Mouse (Mus musculus) hindbrain, embryonic 13.5 days (tissue): ENCODE results near the gene Sgpp2. TPM values are rescaled to one million over a fixed set of nuclear protein-coding genes. Genes with fewer than 3 reads are reported as not detected.
A peak's percentile ranks its signal among the peaks of the same experiment; 100 is the strongest.

ENCODE experiments used
- ATAC-seq: fragments of 200-750 bp; cut with Nextera tagmentation; 2 replicates; pipeline ENCODE4 v1.8.0; 2017; ENCODE audit warnings: moderate TSS enrichment; ENCODE audit not compliant: low FRiP score
- H3K27ac ChIP-seq: fragments of 300-500 bp; sonication (generic); 2 replicates; pipeline ENCODE4 v1.5.1; 2015; ENCODE audit warnings: inconsistent platforms, mild to moderate bottlenecking, moderate library complexity
- H3K27me3 ChIP-seq: fragments of 300-500 bp; sonication (generic); 2 replicates; pipeline ENCODE4 v1.6.1; 2015; ENCODE audit warnings: mild to moderate bottlenecking, inconsistent platforms
- H3K36me3 ChIP-seq: fragments of 300-500 bp; sonication (generic); 2 replicates; pipeline ENCODE4 v1.6.1; 2015; ENCODE audit warnings: mild to moderate bottlenecking, inconsistent platforms
- H3K4me1 ChIP-seq: fragments of 300-500 bp; sonication (generic); replicated peaks from 2 replicates; pipeline ENCODE4 v1.6.1; 2015; ENCODE audit warnings: inconsistent platforms
- H3K4me2 ChIP-seq: fragments of 300-500 bp; sonication (generic); 2 replicates; pipeline ENCODE4 v1.6.1; 2015; ENCODE audit warnings: inconsistent platforms, mild to moderate bottlenecking, moderate library complexity
- H3K4me3 ChIP-seq: fragments of 300-500 bp; sonication (generic); 2 replicates; pipeline ENCODE4 v1.5.1; 2015; ENCODE audit warnings: mild to moderate bottlenecking, inconsistent platforms
- H3K9ac ChIP-seq: fragments of 300-500 bp; sonication (generic); 2 replicates; pipeline ENCODE4 v1.6.1; 2015; ENCODE audit warnings: mild to moderate bottlenecking, inconsistent platforms
- H3K9me3 ChIP-seq: fragments of 300-500 bp; sonication (generic); 2 replicates; pipeline ENCODE4 v1.6.1; 2016; ENCODE audit warnings: inconsistent platforms
- WGBS: fragments of 180-500 bp; shearing (Covaris S2); methylation state at CpG from one replicate; pipeline ENCODE4 v1.1.7; 2015; 5-methylcytosine and 5-hydroxymethylcytosine counted together
- polyA plus RNA-seq: library from polyadenylated mRNA; unstranded; fragments of >200 nt; fragmentation: Nextera tagmentation; extraction: Ambion mirVana; gene quantifications from 2 replicates; pipeline ENCODE4 v1.2.1, GENCODE M21; 2015

Gene Sgpp2
- polyA plus RNA-seq, 1 experiment from 2014 or later: 1.2 TPM

DNA sequence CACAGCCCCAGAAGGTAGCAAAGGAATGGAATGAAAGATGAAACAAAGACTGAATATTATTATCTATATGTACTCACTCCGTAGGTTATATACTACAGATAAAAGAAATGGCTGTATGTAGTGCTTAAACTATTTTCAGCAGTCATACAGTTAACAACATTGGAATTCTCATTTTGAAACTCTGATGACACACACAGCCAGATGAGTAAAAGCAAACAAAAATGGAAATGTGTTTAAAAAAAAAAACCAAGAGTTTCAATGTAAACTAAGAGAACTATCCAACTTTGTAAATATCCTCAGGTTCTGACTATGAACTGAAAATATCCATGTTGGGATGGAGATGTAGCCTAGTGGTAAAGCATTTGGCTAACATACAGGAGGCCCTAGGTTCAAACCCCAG, 126.3 kb downstream of the Sgpp2 start:
- peaks cover 21% of the 10 kb centered on the region for H3K36me3 ChIP-seq
- no peak for ATAC-seq
- 98% methylated on average over 1 of the region's 1 CpGs for WGBS
- H3K9me3 ChIP-seq: no peaks in the 10 kb centered on the region
- H3K4me2 ChIP-seq: no peak overlapping the region
- no peak overlapping the region for H3K4me3 ChIP-seq
- H3K27ac ChIP-seq: no peak overlapping the region
- no peak overlapping the region for H3K9ac ChIP-seq
- H3K27me3 ChIP-seq: no peaks in the 10 kb centered on the region
- no peaks in the 10 kb centered on the region for H3K4me1 ChIP-seq

- H3K27me3 ChIP-seq: no peaks in the 10 kb centered on the region
- no peaks in the 10 kb centered on the region for H3K4me1 ChIP-seq
- no peak overlapping the region for H3K4me2 ChIP-seq
- WGBS: 82% methylated on average over 3 of the region's 3 CpGs
- no peaks in the 10 kb centered on the region for H3K9me3 ChIP-seq
- no peak overlapping the region for H3K27ac ChIP-seq
- no peak overlapping the region for H3K4me3 ChIP-seq
- no peak overlapping the region for H3K9ac ChIP-seq
- ATAC-seq: no peak
- peaks cover 23% of the 10 kb centered on the region for H3K36me3 ChIP-seq
Observed at GRCm38 (mm10) chr1:78437150-78437549, 127.0 kb downstream of the Sgpp2 start.

GRCm38 (mm10) chr1:78440716-78441115, 130.6 kb downstream of the Sgpp2 start:
- Histone ChIP-seq H3K9me3 (no peaks in the 10 kb centered on the region), H3K36me3 (peaks cover 38% of the 10 kb centered on the region), H3K9ac (no peak overlapping the region), H3K4me3 (no peak overlapping the region), H3K4me1 (no peaks in the 10 kb centered on the region), H3K27me3 (no peaks in the 10 kb centered on the region), H3K4me2 (no peak overlapping the region), H3K27ac (no peak overlapping the region)
- ATAC-seq: no peak
- 94% methylated on average over 8 of the region's 8 CpGs for WGBS

DNA sequence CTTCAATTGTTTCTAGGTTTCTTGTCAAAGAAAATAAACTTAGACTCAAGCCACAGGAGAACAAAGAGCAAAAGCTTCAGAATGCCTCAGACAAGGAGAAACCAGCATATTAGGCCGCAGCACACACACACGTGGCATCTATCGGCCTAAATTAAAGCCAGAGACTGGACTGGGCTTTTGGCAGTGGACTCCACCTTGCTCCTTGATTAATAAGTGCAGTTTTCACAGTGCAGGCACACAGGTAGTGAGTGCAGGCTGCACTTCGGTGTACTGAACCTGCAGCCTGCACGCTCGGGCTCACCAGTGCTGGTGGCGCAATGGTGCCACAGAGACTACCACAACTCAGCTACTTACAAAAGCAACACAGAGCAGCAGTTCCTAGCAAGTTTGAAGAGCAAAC, 132.9 kb downstream of the Sgpp2 start:
- no peaks in the 10 kb centered on the region for H3K27me3 ChIP-seq
- no peaks in the 10 kb centered on the region for H3K4me1 ChIP-seq
- H3K9ac ChIP-seq: no peak overlapping the region
- H3K4me3 ChIP-seq: no peak overlapping the region
- WGBS: 95% methylated on average over 7 of the region's 7 CpGs
- peaks cover 44% of the 10 kb centered on the region for H3K36me3 ChIP-seq
- H3K4me2 ChIP-seq: no peak overlapping the region
- H3K9me3 ChIP-seq: no peaks in the 10 kb centered on the region
- H3K27ac ChIP-seq: no peak overlapping the region
- no peak for ATAC-seq

- 89% methylated on average over 8 of the region's 8 CpGs for WGBS
- no peak for ATAC-seq
- no peaks in the 10 kb centered on the region for H3K27me3 ChIP-seq
- H3K4me1 ChIP-seq: no peaks in the 10 kb centered on the region
- H3K4me3 ChIP-seq: no peak overlapping the region
- H3K27ac ChIP-seq: no peak overlapping the region
- no peak overlapping the region for H3K9ac ChIP-seq
- no peak overlapping the region for H3K4me2 ChIP-seq
- no peaks in the 10 kb centered on the region for H3K9me3 ChIP-seq
- H3K36me3 ChIP-seq: peaks cover 49% of the 10 kb centered on the region
Observed at GRCm38 (mm10) chr1:78446232-78446631, 136.1 kb downstream of the Sgpp2 start.

DNA sequence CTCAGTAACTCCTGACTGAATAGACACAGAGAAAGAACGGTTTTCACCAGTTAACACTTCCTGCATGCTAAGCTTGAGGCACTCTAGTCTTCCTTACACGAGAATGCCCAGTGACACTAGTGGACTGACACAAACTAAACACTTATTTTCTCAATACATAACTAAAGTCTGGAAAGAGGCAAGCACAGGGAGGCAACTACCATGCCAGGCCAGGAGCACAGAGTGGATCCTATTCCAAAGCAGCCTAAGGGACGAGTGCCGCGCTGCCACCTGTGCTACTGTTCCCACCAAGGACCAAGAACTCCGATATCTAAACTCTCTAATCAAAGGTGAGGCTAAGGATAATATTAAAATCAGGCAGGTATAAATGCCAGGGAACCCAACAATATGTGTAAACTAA, 136.6 kb downstream of the Sgpp2 start:
- no peak overlapping the region for H3K4me2 ChIP-seq
- ATAC-seq: no peak
- WGBS: 94% methylated on average over 6 of the region's 6 CpGs
- no peak overlapping the region for H3K4me3 ChIP-seq
- H3K4me1 ChIP-seq: no peaks in the 10 kb centered on the region
- H3K27ac ChIP-seq: no peak overlapping the region
- H3K36me3 ChIP-seq: peaks cover 50% of the 10 kb centered on the region
- no peak overlapping the region for H3K9ac ChIP-seq
- H3K27me3 ChIP-seq: no peaks in the 10 kb centered on the region
- no peaks in the 10 kb centered on the region for H3K9me3 ChIP-seq

GRCm38 (mm10) chr1:78448091-78448490, 137.9 kb downstream of the Sgpp2 start:
- Histone ChIP-seq H3K4me1 (no peaks in the 10 kb centered on the region), H3K27ac (no peak overlapping the region), H3K9me3 (no peaks in the 10 kb centered on the region), H3K27me3 (no peaks in the 10 kb centered on the region), H3K9ac (no peak overlapping the region), H3K4me3 (no peak overlapping the region), H3K36me3 (peaks cover 52% of the 10 kb centered on the region), H3K4me2 (no peak overlapping the region)
- 75% methylated on average over 1 of the region's 1 CpGs for WGBS
- no peak for ATAC-seq

- Histone ChIP-seq H3K36me3 (peaks cover 54% of the 10 kb centered on the region), H3K4me1 (no peaks in the 10 kb centered on the region), H3K9ac (0 out of 2 replicates have a peak overlapping the region, but pooled peaks have one; percentile 46), H3K27me3 (no peaks in the 10 kb centered on the region), H3K27ac (no peak overlapping the region), H3K9me3 (no peaks in the 10 kb centered on the region), H3K4me2 (no peak overlapping the region), H3K4me3 (no peak overlapping the region)
- ATAC-seq: no peak
- 77% methylated on average over 12 of the region's 12 CpGs for WGBS
Observed at GRCm38 (mm10) chr1:78451070-78451854, 141.1 kb downstream of the Sgpp2 start.

DNA sequence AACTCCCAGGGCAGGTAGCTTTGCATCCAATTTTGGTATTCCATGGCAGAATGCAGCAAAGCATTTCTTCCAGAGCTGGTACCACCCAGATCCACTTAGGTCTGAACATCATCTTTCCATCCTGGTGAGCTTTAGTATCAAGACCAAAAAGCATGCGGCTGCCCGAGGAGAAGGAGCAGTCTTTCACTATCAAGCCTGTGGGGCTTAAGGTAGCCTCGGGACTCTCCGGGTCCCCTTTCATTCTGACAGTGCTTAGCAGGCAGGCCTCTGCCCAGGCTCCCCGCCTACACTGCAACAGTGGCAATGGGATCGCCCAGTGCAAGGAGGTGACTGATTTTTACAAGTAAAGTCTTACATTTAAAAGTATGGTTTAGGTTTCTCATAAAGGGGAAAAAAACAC, 142.4 kb downstream of the Sgpp2 start:
- Histone ChIP-seq H3K9ac (no peak overlapping the region), H3K9me3 (no peaks in the 10 kb centered on the region), H3K36me3 (peaks cover 55% of the 10 kb centered on the region), H3K4me1 (no peaks in the 10 kb centered on the region), H3K4me3 (no peak overlapping the region), H3K27ac (no peak overlapping the region), H3K4me2 (no peak overlapping the region), H3K27me3 (no peaks in the 10 kb centered on the region)
- 92% methylated on average over 6 of the region's 6 CpGs for WGBS
- no peak for ATAC-seq

- H3K27ac ChIP-seq: no peak overlapping the region
- no peaks in the 10 kb centered on the region for H3K4me1 ChIP-seq
- H3K9ac ChIP-seq: no peak overlapping the region
- no peak for ATAC-seq
- no peak overlapping the region for H3K4me3 ChIP-seq
- peaks cover 61% of the 10 kb centered on the region for H3K36me3 ChIP-seq
- H3K4me2 ChIP-seq: no peak overlapping the region
- no peaks in the 10 kb centered on the region for H3K9me3 ChIP-seq
- WGBS: 95% methylated on average over 8 of the region's 8 CpGs
- H3K27me3 ChIP-seq: no peaks in the 10 kb centered on the region
Observed at GRCm38 (mm10) chr1:78453886-78454285, 143.7 kb downstream of the Sgpp2 start.

DNA sequence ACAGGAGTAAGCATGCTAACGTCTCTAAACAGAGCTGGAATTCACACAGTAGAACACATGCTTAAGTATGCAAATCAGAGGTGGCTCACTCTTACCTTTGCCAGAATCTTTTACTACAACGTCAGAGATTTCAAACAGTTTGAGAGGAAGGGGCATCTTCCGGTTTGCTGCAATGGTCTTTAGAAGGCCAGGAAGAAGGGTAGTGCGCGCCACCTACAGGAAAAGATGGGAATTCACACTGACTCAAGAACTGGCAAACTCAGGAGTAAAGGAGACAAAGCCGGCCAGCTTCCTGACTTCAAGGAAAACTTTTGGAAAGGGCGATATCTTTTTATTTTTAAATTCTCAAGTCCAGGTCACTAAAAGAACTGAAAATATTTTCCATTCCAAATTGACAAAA, 144.5 kb downstream of the Sgpp2 start:
- no peak overlapping the region for H3K4me3 ChIP-seq
- no peak overlapping the region for H3K27ac ChIP-seq
- WGBS: 36% methylated on average over 7 of the region's 7 CpGs
- H3K36me3 ChIP-seq: peaks cover 68% of the 10 kb centered on the region
- no peaks in the 10 kb centered on the region for H3K27me3 ChIP-seq
- no peak for ATAC-seq
- no peak overlapping the region for H3K9ac ChIP-seq
- H3K9me3 ChIP-seq: no peaks in the 10 kb centered on the region
- H3K4me2 ChIP-seq: no peak overlapping the region
- no peaks in the 10 kb centered on the region for H3K4me1 ChIP-seq
